Mouse (Mus musculus) cortical plate, adult 2 months (tissue): ENCODE data around the gene 4933405O20Rik.

Experiments used
- CTCF ChIP-seq: fragments of 200-500 bp; IDR thresholded peaks from 2 replicates; pipeline ENCODE4 v1.5.1; 2011; ENCODE audit warnings: mild to moderate bottlenecking, control low read depth, low read length; ENCODE audit not compliant: insufficient read depth; ENCODE audit errors: extremely low read depth
- POLR2A ChIP-seq: fragments of 200-500 bp; IDR thresholded peaks from 2 replicates; pipeline ENCODE4 v1.6.1; 2011; ENCODE audit warnings: mild to moderate bottlenecking, low read length, control low read depth; ENCODE audit not compliant: insufficient read depth; ENCODE audit errors: extremely low read depth

- TF ChIP-seq CTCF (no peak), POLR2A (no peak)
These were observed at the start of gene 4933405O20Rik for GRCm38 (mm10) chr7:50598890-50599289.
